7 mouse cellular contexts compared by ENCODE assay signal in the genomic region with DNA sequence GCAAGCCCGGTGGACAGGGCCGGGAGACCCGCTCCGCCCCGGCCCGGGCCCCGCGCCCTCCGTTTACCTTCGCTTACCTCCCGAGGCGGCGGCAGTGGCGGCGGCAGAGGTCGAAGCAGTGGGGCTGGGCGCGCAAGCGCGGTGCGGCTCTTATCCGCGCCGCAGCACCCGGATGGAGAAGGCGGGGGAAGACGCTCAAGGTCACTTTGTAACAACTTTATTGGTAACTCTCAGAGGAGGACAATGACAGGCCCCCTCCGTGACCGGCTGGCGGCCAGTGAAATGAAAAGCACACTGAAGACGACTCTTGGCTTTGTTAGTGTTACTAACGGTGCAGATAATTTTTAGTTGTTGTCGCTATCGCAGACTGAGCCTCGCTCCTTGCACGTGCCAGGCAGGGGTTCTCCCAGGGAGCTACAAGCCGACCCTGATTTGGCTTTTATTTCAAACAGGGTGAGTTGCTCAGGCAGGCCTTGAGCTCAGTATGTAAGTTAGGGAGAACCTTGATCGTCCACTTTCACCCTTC. TPM values are rescaled to one million over a fixed set of nuclear protein-coding genes. Genes with fewer than 3 reads are reported as not detected.
DNase-seq lines count a peak whose midpoint lies in the region; ATAC-seq lines count a peak whose summit lies in the region.

Gene Atp5g3 (minus strand): TSS at position 152 of the 526 bp plus-strand sequence.

- no peaks in the 10 kb centered on the region for H3K9me3 ChIP-seq in embryonic facial prominence, embryonic 11.5 days (replicated peaks; ENCODE audit: control insufficient read depth, low read length)
- H3K9me3 ChIP-seq in limb, embryonic 11.5 days (ENCODE audit: control insufficient read depth, low read length): no peaks in the 10 kb centered on the region
- H3K9me3 ChIP-seq in midbrain, embryonic 14.5 days (ENCODE audit: control insufficient read depth, low read length): no peaks in the 10 kb centered on the region

- H3K4me1 ChIP-seq in embryonic facial prominence, embryonic 11.5 days (ENCODE audit: control insufficient read depth, insufficient read depth, low read length): no peaks in the 10 kb centered on the region
- 0 out of 2 replicates have a peak, but pooled peaks cover 2% of the 10 kb centered on the region for H3K4me1 ChIP-seq in limb, embryonic 11.5 days (ENCODE audit: control insufficient read depth, insufficient read depth, low read length)
- peaks cover 12% of the 10 kb centered on the region for H3K4me1 ChIP-seq in midbrain, embryonic 14.5 days (ENCODE audit: control insufficient read depth, insufficient read depth, low read length)

- WGBS in embryonic facial prominence, embryonic 11.5 days: 1% methylated on average over 38 of the region's 38 CpGs
- WGBS in limb, embryonic 11.5 days: under 1% methylated on average over 38 of the region's 38 CpGs
- WGBS in midbrain, embryonic 14.5 days: under 1% methylated on average over 38 of the region's 38 CpGs

- H3K4me2 ChIP-seq in embryonic facial prominence, embryonic 11.5 days (ENCODE audit: low read depth, low read length): peak within 1 kb of the TSS; percentile 79
- peak within 1 kb of the TSS; percentile 66 for H3K4me2 ChIP-seq in limb, embryonic 11.5 days (ENCODE audit: low read depth, severe bottlenecking)
- peak within 1 kb of the TSS; percentile 85 for H3K4me2 ChIP-seq in midbrain, embryonic 14.5 days (ENCODE audit: low read length)

- H3K9ac ChIP-seq in embryonic facial prominence, embryonic 11.5 days (replicated peaks; ENCODE audit: low read length): peak within 1 kb of the TSS; percentile 98
- H3K9ac ChIP-seq in limb, embryonic 11.5 days (ENCODE audit: low read length): peak within 1 kb of the TSS; percentile 84
- H3K9ac ChIP-seq in midbrain, embryonic 14.5 days (replicated peaks; ENCODE audit: low read length): peak within 1 kb of the TSS; percentile 99

- DNase-seq in adrenal gland, postnatal 14 days: peak; percentile 96
- peak; percentile 96 for DNase-seq in embryonic facial prominence, embryonic 11.5 days (ENCODE audit: low spot score)
- DNase-seq in heart, adult 11 months: peak; percentile 99
- DNase-seq in kidney, adult 18-20 months: peak; percentile 93
- peak; percentile 92 for DNase-seq in limb, embryonic 11.5 days (ENCODE audit: low spot score)
- DNase-seq in midbrain, embryonic 14.5 days: peak; percentile 97
- DNase-seq in spleen, adult 18-20 months: peak; percentile 86 to 89

- peak within 1 kb of the TSS; percentile 88 for H3K27ac ChIP-seq in embryonic facial prominence, embryonic 11.5 days (replicated peaks; ENCODE audit: low read depth, low read length)
- peak within 1 kb of the TSS; percentile 81 for H3K27ac ChIP-seq in limb, embryonic 11.5 days (replicated peaks; ENCODE audit: low read depth, low read length)
- peak within 1 kb of the TSS; percentile 91 for H3K27ac ChIP-seq in midbrain, embryonic 14.5 days (replicated peaks; ENCODE audit: low read depth, low read length)

- ATAC-seq in embryonic facial prominence, embryonic 11.5 days (replicated peaks; ENCODE audit: insufficient number of reproducible peaks, low FRiP score, low TSS enrichment, low read depth): peak; percentile 84
- peak; percentile 92 for ATAC-seq in limb, embryonic 11.5 days (ENCODE audit: insufficient number of reproducible peaks, low FRiP score, low TSS enrichment, low read depth)
- peak; percentile 95 for ATAC-seq in midbrain, embryonic 14.5 days (ENCODE audit: low FRiP score, low TSS enrichment)

- no peaks in the 10 kb centered on the region for H3K27me3 ChIP-seq in embryonic facial prominence, embryonic 11.5 days (ENCODE audit: control insufficient read depth, insufficient read depth, low read length)
- H3K27me3 ChIP-seq in limb, embryonic 11.5 days (ENCODE audit: control insufficient read depth, insufficient read depth, low read length): no peaks in the 10 kb centered on the region
- H3K27me3 ChIP-seq in midbrain, embryonic 14.5 days (ENCODE audit: control insufficient read depth, insufficient read depth, low read length): no peaks in the 10 kb centered on the region

- peaks cover 22% of the 10 kb centered on the region for H3K36me3 ChIP-seq in embryonic facial prominence, embryonic 11.5 days (replicated peaks; ENCODE audit: control insufficient read depth, insufficient read depth, low read depth, low read length)
- H3K36me3 ChIP-seq in limb, embryonic 11.5 days (ENCODE audit: control insufficient read depth, insufficient read depth, low read length): peaks cover 19% of the 10 kb centered on the region
- H3K36me3 ChIP-seq in midbrain, embryonic 14.5 days (ENCODE audit: control insufficient read depth, insufficient read depth, low read length): peaks cover 33% of the 10 kb centered on the region

- peak within 1 kb of the TSS; percentile 99 for H3K4me3 ChIP-seq in embryonic facial prominence, embryonic 11.5 days (ENCODE audit: low read depth, low read length)
- H3K4me3 ChIP-seq in limb, embryonic 11.5 days (ENCODE audit: low read depth, low read length): peak within 1 kb of the TSS; percentile 73
- H3K4me3 ChIP-seq in midbrain, embryonic 14.5 days (replicated peaks; ENCODE audit: low read depth, low read length): peak within 1 kb of the TSS; percentile 98

RNA-seq across cellular contexts. Expression of gene Atp5g3, which starts in this region (rescaled TPM):
- 626 and 643 TPM in 2 replicates for total RNA-seq in adrenal gland, postnatal 14 days (2021)
- 890 and 926 TPM in 2 replicates for polyA plus RNA-seq in embryonic facial prominence, embryonic 11.5 days (2014; fragmentation: Nextera tagmentation; extraction: Ambion mirVana)
- 984 and 1,028 TPM in 2 replicates for polyA plus RNA-seq in limb, embryonic 11.5 days (2014; fragmentation: Nextera tagmentation; extraction: Ambion mirVana)
- polyA plus RNA-seq in midbrain, embryonic 14.5 days (2014; fragmentation: Nextera tagmentation; extraction: Ambion mirVana): 1,023 and 1,183 TPM in 2 replicates

Comparison
In these comparisons a context has a peak if more than half of its experiments do, and no peak if none do; other contexts are left out.
1. Peak in every context shown above with its lines: DNase-seq, ATAC-seq, H3K4me3 ChIP-seq and H3K27ac ChIP-seq.